Mouse (Mus musculus) gastrocnemius, adult 2 months (tissue): ENCODE measurements around the gene Rnf24. TPM values are rescaled to one million over a fixed set of nuclear protein-coding genes. Genes with fewer than 3 reads are reported as not detected.

Source experiments
- DNase-seq: peaks from one replicate; pipeline ENCODE4 v3.0.0; 2022
- H3K27ac ChIP-seq: fragments of 200-600 bp; 2 replicates; pipeline ENCODE4 v1.8.1; 2022; ENCODE audit warnings: mild to moderate bottlenecking
- H3K4me3 ChIP-seq: fragments of 200-600 bp; 2 replicates; pipeline ENCODE4 v1.8.1; 2022; ENCODE audit warnings: mild to moderate bottlenecking, moderate library complexity
- CTCF ChIP-seq: fragments of 200-600 bp; IDR thresholded peaks from 2 replicates; pipeline ENCODE4 v1.8.1; 2022; ENCODE audit warnings: antibody characterized with exemption, mild to moderate bottlenecking, moderate library complexity
- intact Hi-C: fragments of 180-260 bp; cut with DNase I; formaldehyde crosslinking; loops from one replicate; pipeline ENCODE4 v1.15.1; 2025
- long read RNA-seq, 2 experiments: library from polyadenylated mRNA; stranded (forward); transcript quantifications; one replicate each; pipeline ENCODE4 v2.0.0; 2021
- total RNA-seq, 2 experiments: library from RNA; stranded (reverse); gene quantifications; 2 replicates each; pipeline ENCODE4 v1.2.3; 2021

The Rnf24 gene
- 1 to 10 TPM; 1.5 to 1.7 TPM for total RNA-seq
- long read RNA-seq, experiment 1, full-length matches to known transcripts, result 1 of 1 reads
- long read RNA-seq, experiment 1, partial matches to known transcripts, result 0 of 1 reads
- long read RNA-seq, experiment 1, other reads (novel, unspliced or antisense), result 0 of 1 reads
- long read RNA-seq, experiment 2, result 0 reads

GRCm38 (mm10) chr2:131352747-131353563 is at the start of gene Rnf24:
TSS of gene Rnf24 (minus strand) at chr2:131352892.
- intact Hi-C loops, result loop anchor here (2.0 to 5.0 kb wide), 3 partner anchors 44 to 90 kb away; partner anchors contain the start of gene Pank2
- Histone ChIP-seq H3K27ac (peak within 1 kb of the TSS; percentile 89), H3K4me3 (peak within 1 kb of the TSS; percentile 85)
- peak; percentile 98 for DNase-seq
- no peak for TF ChIP-seq CTCF

DNA sequence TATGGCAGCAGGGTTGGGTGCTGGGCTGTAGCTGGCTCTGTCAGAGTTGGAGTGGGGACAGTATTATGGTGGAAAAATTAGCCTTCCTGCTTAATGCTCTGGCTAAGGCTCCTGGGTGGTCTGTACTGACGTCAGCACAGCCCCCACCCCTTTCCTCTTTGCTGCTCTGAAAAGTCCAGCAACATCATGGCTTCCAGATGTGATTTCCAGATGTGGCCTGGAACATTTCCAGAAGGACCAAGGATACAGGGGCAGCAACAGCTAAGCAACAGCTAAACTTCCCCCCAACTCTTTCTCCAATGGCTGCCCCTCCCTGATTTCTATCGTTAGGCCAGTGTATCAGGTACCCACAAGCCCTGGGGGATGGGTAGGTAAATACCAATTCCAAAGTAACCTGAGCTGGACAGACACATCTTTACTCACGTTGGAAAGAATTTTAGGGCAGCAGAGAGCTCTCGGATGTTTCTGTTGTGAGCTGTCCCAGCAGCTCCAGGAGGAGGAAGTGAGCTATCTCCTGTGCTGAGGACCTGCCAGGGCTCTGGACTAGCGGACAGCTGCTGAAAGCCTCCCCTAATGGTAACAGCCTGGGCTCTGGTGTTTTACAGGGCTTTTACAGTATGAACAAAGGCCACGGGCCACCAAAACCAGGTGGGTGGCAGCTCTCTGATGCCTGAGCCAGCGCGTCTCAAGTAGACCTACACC is 49.3 kb upstream of the Rnf24 start:
- TF ChIP-seq CTCF, result no peak
- intact Hi-C loops, result no loop called here
- DNase-seq, result peak; percentile 53
- Histone ChIP-seq H3K4me3 (peak overlapping the region; percentile 7; the same call in 1 of the 2 replicates), H3K27ac (peak overlapping the region; percentile 75)

- Histone ChIP-seq H3K27ac (peak overlapping the region; percentile 75), H3K4me3 (no peak overlapping the region)
- intact Hi-C loops, result no loop called here
- DNase-seq, result no peak
- TF ChIP-seq CTCF, result no peak
Observed at GRCm38 (mm10) chr2:131400846-131401245, 48.2 kb upstream of the Rnf24 start.

- intact Hi-C loops, result loop anchor here (5.0 kb wide), 1 partner anchor 45 kb away; the partner anchor contains the start of gene Rnf24
- no peak for DNase-seq
- Histone ChIP-seq H3K27ac (no peak overlapping the region), H3K4me3 (no peak overlapping the region)
- TF ChIP-seq CTCF, result no peak
Observed at GRCm38 (mm10) chr2:131397323-131397848, 44.7 kb upstream of the Rnf24 start.

DNA sequence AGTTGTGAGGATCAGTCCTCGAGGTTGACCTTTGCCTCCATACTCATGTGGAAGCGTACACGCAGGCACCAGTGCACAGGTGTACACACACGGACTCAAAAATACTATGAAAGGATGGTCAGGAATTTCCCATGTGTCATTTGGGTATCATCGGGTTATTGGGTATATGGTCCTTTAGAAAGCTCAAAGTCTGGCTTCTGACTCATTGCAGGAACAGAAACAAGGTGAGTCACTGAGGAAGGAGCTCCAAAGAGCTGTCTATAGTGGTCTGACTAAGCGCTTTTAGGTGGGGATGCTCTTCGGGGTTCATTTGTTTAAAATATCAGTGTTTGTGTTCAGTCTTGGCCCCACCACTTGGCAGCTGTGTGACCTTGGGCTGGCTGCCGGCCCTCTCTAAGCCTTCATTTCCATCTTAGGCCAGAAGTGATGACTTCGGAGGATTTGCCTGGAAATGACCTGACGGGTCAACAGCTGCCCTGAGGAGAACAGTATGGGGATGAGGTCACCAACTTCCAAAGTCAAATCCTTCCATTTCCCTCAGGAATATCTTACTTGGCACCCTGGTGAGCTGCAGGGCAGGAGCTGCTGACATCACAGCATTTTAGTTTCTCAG is 33.8 kb upstream of the Rnf24 start:
- no peak overlapping the region for H3K4me3 ChIP-seq
- intact Hi-C loops, result no loop called here
- no peak for TF ChIP-seq CTCF
- DNase-seq, result no peak
- no peak overlapping the region for H3K27ac ChIP-seq

DNA sequence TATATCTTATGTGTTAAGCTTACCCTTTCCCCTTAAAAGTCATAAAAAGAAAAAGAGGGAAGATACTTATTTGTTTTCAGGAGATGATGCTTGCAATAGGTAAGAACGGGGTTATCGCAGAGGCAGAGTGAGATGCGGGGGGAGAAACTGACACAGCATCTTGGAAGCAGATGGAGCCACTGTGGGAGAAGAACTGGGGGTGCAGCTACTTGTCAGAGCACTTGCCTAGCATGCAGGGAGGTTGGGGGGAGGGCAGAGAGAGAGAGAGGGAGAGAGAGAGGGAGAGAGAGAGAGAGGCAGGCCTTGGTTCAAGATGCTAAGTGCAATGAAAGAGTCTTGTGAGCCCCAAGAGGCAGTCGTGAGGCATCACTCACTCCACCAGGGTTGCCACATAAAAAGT is 32.5 kb upstream of the Rnf24 start:
- no peak for DNase-seq
- intact Hi-C loops, result no loop called here
- no peak for TF ChIP-seq CTCF

GRCm38 (mm10) chr2:131379541-131379940 is 26.8 kb upstream of the Rnf24 start:
- Histone ChIP-seq H3K4me3 (no peak overlapping the region), H3K27ac (no peak overlapping the region)
- DNase-seq, result no peak
- no peak for TF ChIP-seq CTCF
- intact Hi-C loops, result no loop called here

More for the DNA sequence above, 32.5 kb upstream of the Rnf24 start:
- Histone ChIP-seq H3K4me3 (no peak overlapping the region), H3K27ac (no peak overlapping the region)

- intact Hi-C loops, result no loop called here
- H3K27ac ChIP-seq, result no peak overlapping the region
- no peak overlapping the region for H3K4me3 ChIP-seq
- no peak for TF ChIP-seq CTCF
- no peak for DNase-seq
Observed at GRCm38 (mm10) chr2:131378872-131379271, 26.2 kb upstream of the Rnf24 start.

GRCm38 (mm10) chr2:131377055-131377454 is 24.4 kb upstream of the Rnf24 start:
- intact Hi-C loops, result no loop called here
- no peak overlapping the region for H3K4me3 ChIP-seq
- no peak for TF ChIP-seq CTCF
- no peak for DNase-seq
- H3K27ac ChIP-seq, result no peak overlapping the region

DNA sequence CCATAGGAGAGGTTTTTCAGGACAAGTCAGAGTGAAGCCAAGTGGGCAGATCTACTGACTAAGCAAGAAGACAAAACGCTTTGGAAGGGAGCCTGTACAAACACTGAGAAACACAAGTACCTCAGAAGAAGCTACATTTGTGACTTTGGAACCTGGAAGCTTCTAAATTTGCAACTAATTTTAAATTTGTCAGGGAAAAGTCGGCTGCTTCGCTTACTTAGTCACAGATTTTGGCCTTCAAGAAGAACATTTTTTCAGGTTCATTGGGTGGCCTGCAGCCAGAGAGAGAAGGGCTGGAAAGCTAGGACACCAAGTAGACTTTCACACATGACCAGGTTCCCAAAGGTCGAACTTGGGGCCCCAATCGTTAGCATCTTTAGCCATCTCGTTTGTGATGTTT is 21.0 kb upstream of the Rnf24 start:
- no peak overlapping the region for H3K27ac ChIP-seq
- no peak for TF ChIP-seq CTCF
- intact Hi-C loops, result no loop called here
- no peak overlapping the region for H3K4me3 ChIP-seq
- no peak for DNase-seq

- TF ChIP-seq CTCF, result no peak
- H3K27ac ChIP-seq, result peak overlapping the region; percentile 20; the same call in 1 of the 2 replicates
- no peak overlapping the region for H3K4me3 ChIP-seq
- intact Hi-C loops, result no loop called here
- DNase-seq, result no peak
Observed at GRCm38 (mm10) chr2:131372276-131372877, 19.7 kb upstream of the Rnf24 start.

DNA sequence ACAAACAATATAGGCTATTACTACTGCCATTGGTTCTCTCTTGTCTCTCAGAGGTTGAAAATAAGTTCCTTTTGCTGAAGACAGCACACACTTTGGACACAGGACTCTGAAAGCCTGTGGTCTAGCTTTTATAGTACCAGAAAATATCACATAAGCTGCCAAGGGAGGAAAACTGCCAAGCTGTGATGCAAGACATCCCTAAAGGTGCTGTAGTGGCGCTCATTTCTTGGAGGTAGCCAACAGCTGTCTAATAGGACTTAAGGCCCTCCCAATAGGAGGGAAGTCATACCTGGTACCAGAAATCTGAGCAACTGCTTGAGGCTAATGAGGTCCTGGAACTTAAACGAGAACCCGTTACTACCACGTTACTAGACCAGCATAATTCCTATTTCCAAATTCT is 19.1 kb upstream of the Rnf24 start:
- DNase-seq, result peak; percentile 32
- no peak for TF ChIP-seq CTCF
- no peak overlapping the region; the same call in 1 of the 2 replicates for H3K27ac ChIP-seq
- no peak overlapping the region for H3K4me3 ChIP-seq
- intact Hi-C loops, result no loop called here
